Mouse (Mus musculus) bone marrow macrophage, adult 2 months (primary cell): ENCODE data around the gene Spg21.

Experiments used
- CTCF ChIP-seq: IDR thresholded peaks from 2 replicates; pipeline ENCODE4 v1.5.1; 2012; ENCODE audit warnings: low read depth, mild to moderate bottlenecking, low read length, moderate library complexity
- POLR2A ChIP-seq: IDR thresholded peaks from 2 replicates; pipeline ENCODE4 v1.6.1; 2012; ENCODE audit warnings: mild to moderate bottlenecking, low read depth, low read length, borderline replicate concordance

- no peak for TF ChIP-seq CTCF
- TF ChIP-seq POLR2A, result no peak
Measured at GRCm38 (mm10) chr9:65479158-65479557, 18.4 kb downstream of the Spg21 start.
